Mouse (Mus musculus) adrenal gland (tissue): ENCODE measurements around the gene Ctu2.

Experiments used
- intact Hi-C: fragments of 180-260 bp; cut with DNase I; formaldehyde crosslinking; loops from one replicate; pipeline ENCODE4 v1.15.1; 2025

Gene Ctu2

GRCm38 (mm10) chr8:122443262-122444006 is 32.5 kb upstream of the Ctu2 start, which contains the start of gene Mvd:
Mvd (minus strand) TSS chr8:122443422.
- intact Hi-C loops, result loop anchor here (5.0 to 10.0 kb wide), 2 partner anchors 34 to 169 kb away; partner anchors contain the start of genes Ctu2 and Rnf166

GRCm38 (mm10) chr8:122444058-122444748 is 31.7 kb upstream of the Ctu2 start:
- intact Hi-C loops, result loop anchor here (5.0 to 10.0 kb wide), 2 partner anchors 33 to 169 kb away; partner anchors contain the start of genes Ctu2 and Rnf166

GRCm38 (mm10) chr8:122445203-122445602 is 30.7 kb upstream of the Ctu2 start:
- intact Hi-C loops, result loop anchor here (10.0 kb wide), 1 partner anchor 170 kb away; no protein-coding TSS in a partner anchor

- intact Hi-C loops, result no loop called here
These were observed 24.7 kb upstream of the Ctu2 start for GRCm38 (mm10) chr8:122451161-122451703.

- intact Hi-C loops, result no loop called here
These were observed 23.8 kb upstream of the Ctu2 start for GRCm38 (mm10) chr8:122452154-122452553.

GRCm38 (mm10) chr8:122454409-122454808 is 21.5 kb upstream of the Ctu2 start:
- intact Hi-C loops, result no loop called here

- intact Hi-C loops, result no loop called here
These were observed 18.8 kb upstream of the Ctu2 start for GRCm38 (mm10) chr8:122457171-122457570.

GRCm38 (mm10) chr8:122459218-122459900 is 16.6 kb upstream of the Ctu2 start:
- intact Hi-C loops, result no loop called here

GRCm38 (mm10) chr8:122459990-122460389 is 16.0 kb upstream of the Ctu2 start:
- intact Hi-C loops, result no loop called here

GRCm38 (mm10) chr8:122460524-122461472 is 15.1 kb upstream of the Ctu2 start, which contains the start of gene Snai3:
Snai3 (minus strand) TSS chr8:122460733.
- intact Hi-C loops, result no loop called here

- intact Hi-C loops, result no loop called here
These were observed 14.3 kb upstream of the Ctu2 start for GRCm38 (mm10) chr8:122461473-122462148.

GRCm38 (mm10) chr8:122462510-122462909 is 13.4 kb upstream of the Ctu2 start:
- intact Hi-C loops, result no loop called here

- intact Hi-C loops, result no loop called here
These were observed 12.0 kb upstream of the Ctu2 start for GRCm38 (mm10) chr8:122463651-122464640.

GRCm38 (mm10) chr8:122464985-122465384 is 11.0 kb upstream of the Ctu2 start:
- intact Hi-C loops, result no loop called here

GRCm38 (mm10) chr8:122467816-122468215 is 8.1 kb upstream of the Ctu2 start:
- intact Hi-C loops, result no loop called here

GRCm38 (mm10) chr8:122469407-122469806 is 6.5 kb upstream of the Ctu2 start:
- intact Hi-C loops, result no loop called here

- intact Hi-C loops, result no loop called here
These were observed 6.0 kb upstream of the Ctu2 start for GRCm38 (mm10) chr8:122469965-122470364.

- intact Hi-C loops, result no loop called here
These were observed 5.3 kb upstream of the Ctu2 start for GRCm38 (mm10) chr8:122470691-122471090.
